7 mouse cellular contexts compared by ENCODE assay signal in genomic region chr8:92361546-92362351, GRCm38 (mm10). TPM values are rescaled to one million over a fixed set of nuclear protein-coding genes. Genes with fewer than 3 reads are reported as not detected.
DNase-seq lines count a peak whose midpoint lies in the region; ATAC-seq and TF ChIP-seq lines count a peak whose summit lies in the region.

No protein-coding gene starts in this region.

- H3K9ac ChIP-seq in limb, embryonic 11.5 days (ENCODE audit: low read length), result peak overlapping the region; percentile 43; the same call in 1 of the 2 replicates
- H3K9ac ChIP-seq in midbrain, postnatal 0 days (replicated peaks; ENCODE audit: low read length, poor library complexity, severe bottlenecking), result peak overlapping the region; percentile 52

- intact Hi-C loops in heart, postnatal 10 days (cut with DNase I), result loop anchor here (2.0 to 5.0 kb wide), 4 partner anchors 131 to 1169 kb away; partner anchors contain the start of gene Irx6

- peak overlapping the region; percentile 79 for H3K4me3 ChIP-seq in embryonic facial prominence, embryonic 10.5 days
- peak overlapping the region; percentile 20 for H3K4me3 ChIP-seq in limb, embryonic 11.5 days (ENCODE audit: low read depth, low read length)
- H3K4me3 ChIP-seq in midbrain, postnatal 0 days (ENCODE audit: low read depth, low read length), result peak overlapping the region; percentile 32

- H3K4me2 ChIP-seq in limb, embryonic 11.5 days (ENCODE audit: low read depth, severe bottlenecking), result peak overlapping the region; percentile 16
- H3K4me2 ChIP-seq in midbrain, postnatal 0 days (ENCODE audit: low read depth, low read length, poor library complexity, severe bottlenecking), result peak overlapping the region; percentile 49

- no peaks in the 10 kb centered on the region for H3K9me3 ChIP-seq in embryonic facial prominence, embryonic 10.5 days
- H3K9me3 ChIP-seq in limb, embryonic 11.5 days (ENCODE audit: control insufficient read depth, low read length), result no peaks in the 10 kb centered on the region
- no peaks in the 10 kb centered on the region for H3K9me3 ChIP-seq in midbrain, postnatal 0 days (ENCODE audit: low read length)

- peaks cover 10% of the 10 kb centered on the region for H3K36me3 ChIP-seq in embryonic facial prominence, embryonic 10.5 days (replicated peaks)
- H3K36me3 ChIP-seq in limb, embryonic 11.5 days (ENCODE audit: control insufficient read depth, insufficient read depth, low read length), result no peaks in the 10 kb centered on the region
- no peaks in the 10 kb centered on the region for H3K36me3 ChIP-seq in midbrain, postnatal 0 days (ENCODE audit: insufficient read depth, low read length)

- peak overlapping the region; percentile 70; the same call in 1 of the 2 replicates for H3K27ac ChIP-seq in embryonic facial prominence, embryonic 10.5 days (replicated peaks)
- no peak overlapping the region for H3K27ac ChIP-seq in limb, embryonic 11.5 days (replicated peaks; ENCODE audit: low read depth, low read length)
- H3K27ac ChIP-seq in midbrain, postnatal 0 days (ENCODE audit: low read depth, low read length), result peak overlapping the region; percentile 63

- no peak for ATAC-seq in limb, embryonic 11.5 days (ENCODE audit: insufficient number of reproducible peaks, low FRiP score, low TSS enrichment, low read depth)
- 0 out of 2 replicates have a peak, but pooled peaks have one; percentile 35 for ATAC-seq in midbrain, postnatal 0 days (ENCODE audit: low FRiP score)
- no peak for ATAC-seq in activated CD4-positive, CD25-positive, alpha-beta regulatory T cell, adult 4 months

- H3K27me3 ChIP-seq in embryonic facial prominence, embryonic 10.5 days (replicated peaks; ENCODE audit: low read depth, poor library complexity, severe bottlenecking), result peaks cover 99% of the 10 kb centered on the region
- peaks cover 82% of the 10 kb centered on the region for H3K27me3 ChIP-seq in limb, embryonic 11.5 days (ENCODE audit: control insufficient read depth, insufficient read depth, low read length)
- H3K27me3 ChIP-seq in midbrain, postnatal 0 days (ENCODE audit: insufficient read depth, low read length), result peaks cover 10% of the 10 kb centered on the region; the same call in 1 of the 2 replicates

- TF ChIP-seq CTCF in midbrain, postnatal 0 days (IDR thresholded peaks at IDR 0.05), result peak; percentile 83

- DNase-seq in right cerebral cortex, adult 2 months (ENCODE audit: low spot score in 2 of 2), result peak; percentile 7 to 52
- DNase-seq in right cerebral cortex, adult 18-20 months, result no peak
- DNase-seq in embryonic facial prominence, embryonic 10.5 days (ENCODE audit: low spot score), result peak; percentile 82
- peak; percentile 58 to 63 for DNase-seq in heart, postnatal 10 days
- peak; percentile 82 for DNase-seq in limb, embryonic 11.5 days (ENCODE audit: low spot score)
- DNase-seq in midbrain, postnatal 0 days (ENCODE audit: low spot score), result peak; percentile 87

- WGBS in embryonic facial prominence, embryonic 10.5 days, result 2% methylated on average over 25 of the region's 25 CpGs
- 2% methylated on average over 25 of the region's 25 CpGs for WGBS in limb, embryonic 11.5 days
- 5% methylated on average over 25 of the region's 25 CpGs for WGBS in midbrain, postnatal 0 days

- H3K4me1 ChIP-seq in embryonic facial prominence, embryonic 10.5 days, result peaks cover 88% of the 10 kb centered on the region
- H3K4me1 ChIP-seq in limb, embryonic 11.5 days (ENCODE audit: control insufficient read depth, insufficient read depth, low read length), result peaks cover 25% of the 10 kb centered on the region
- H3K4me1 ChIP-seq in midbrain, postnatal 0 days (ENCODE audit: insufficient read depth, low read length), result peaks cover 12% of the 10 kb centered on the region

RNA-seq across cellular contexts. Expression of gene Irx5, which starts 4.3 kb away (rescaled TPM):
- 9.5 and 10.2 TPM in 2 replicates for polyA plus RNA-seq in embryonic facial prominence, embryonic 10.5 days (2016; fragmentation: Nextera tagmentation; extraction: Ambion mirVana)
- total RNA-seq in heart, postnatal 10 days (2021), result 10 to 100 TPM in 1 of 2 experiments, 1 to 10 TPM in 1; 8.7 to 10.9 TPM
- polyA plus RNA-seq in limb, embryonic 11.5 days (2014; fragmentation: Nextera tagmentation; extraction: Ambion mirVana), result 11.2 and 15.4 TPM in 2 replicates
- total RNA-seq in midbrain, postnatal 0 days (2014; rRNA removed), result 30.5 and 37.7 TPM in 2 replicates
- polyA plus RNA-seq in midbrain, postnatal 0 days (2015; fragmentation: Nextera tagmentation; extraction: Ambion mirVana), result 14.1 and 16.1 TPM in 2 replicates
- not detected for polyA plus RNA-seq in activated CD4-positive, CD25-positive, alpha-beta regulatory T cell, adult 4 months (2017; shearing (Covaris generic))

Comparison
In these comparisons a context has a peak if more than half of its experiments do, and no peak if none do; other contexts are left out.
1. H3K4me3 ChIP-seq: peak in every context shown above with its lines; median percentile 79 in embryonic facial prominence, embryonic 10.5 days; 32 in midbrain, postnatal 0 days; 20 in limb, embryonic 11.5 days.
2. RNA of gene Irx5, which starts 4.3 kb away (polyA plus RNA-seq): 11.2 to 15.4 TPM in limb, embryonic 11.5 days, 14.1 to 16.1 TPM in midbrain, postnatal 0 days and 9.5 to 10.2 TPM in embryonic facial prominence, embryonic 10.5 days; not detected in activated CD4-positive, CD25-positive, alpha-beta regulatory T cell, adult 4 months; every median in the first group is over 10 times any median in the second.